Mouse (Mus musculus): ENCODE data around the gene Alx3. TPM values are rescaled to one million over a fixed set of nuclear protein-coding genes. Genes with fewer than 3 reads are reported as not detected.

Alx3 gene
- polyA plus RNA-seq (2015; fragmentation: Nextera tagmentation; extraction: Ambion mirVana): not detected in 2 replicates

GRCm38 (mm10) chr3:107594662-107595263 lies at the start of gene Alx3:
Gene Alx3, plus strand, starts transcription at chr3:107595031.

GRCm38 (mm10) chr3:107554842-107555241 lies 40.0 kb upstream of the Alx3 start, which contains the start of gene Ubl4b:
Gene Ubl4b, minus strand, starts transcription at chr3:107555073.

GRCm38 (mm10) chr3:107630682-107631522 lies 36.1 kb downstream of the Alx3 start, which contains the start of gene Gm10961:
Gene Gm10961, plus strand, starts transcription at chr3:107631322.

GRCm38 (mm10) chr3:107631523-107631958 lies 36.7 kb downstream of the Alx3 start, which contains the start of gene Strip1:
Gene Strip1, minus strand, starts transcription at chr3:107631694.

Other genes starting within 250 kb of the Alx3 start
- 4.8 and 6.4 TPM in 2 replicates for gene Kcnc4, start 135.5 kb upstream of the Alx3 start, polyA plus RNA-seq (2015; fragmentation: Nextera tagmentation; extraction: Ambion mirVana)
- 0.66 and 2.7 TPM in 2 replicates for gene Slc6a17, start 77.0 kb upstream of the Alx3 start, polyA plus RNA-seq (2015; fragmentation: Nextera tagmentation; extraction: Ambion mirVana)
- not detected in 2 replicates for gene Ubl4b, start 40.0 kb upstream of the Alx3 start, polyA plus RNA-seq (2015; fragmentation: Nextera tagmentation; extraction: Ambion mirVana)
- not detected in 2 replicates for gene Gm10961, start 36.3 kb downstream of the Alx3 start, polyA plus RNA-seq (2015; fragmentation: Nextera tagmentation; extraction: Ambion mirVana)
- gene Strip1, start 36.7 kb downstream of the Alx3 start, polyA plus RNA-seq (2015; fragmentation: Nextera tagmentation; extraction: Ambion mirVana): 22.0 and 23.1 TPM in 2 replicates
- gene Ahcyl1, start 101.5 kb downstream of the Alx3 start, polyA plus RNA-seq (2015; fragmentation: Nextera tagmentation; extraction: Ambion mirVana): 46.7 and 67.6 TPM in 2 replicates
- 15.7 and 15.9 TPM in 2 replicates for gene Csf1, start 165.4 kb downstream of the Alx3 start, polyA plus RNA-seq (2015; fragmentation: Nextera tagmentation; extraction: Ambion mirVana)